ENCODE assay signal across 17 mouse cellular contexts in the genomic region with DNA sequence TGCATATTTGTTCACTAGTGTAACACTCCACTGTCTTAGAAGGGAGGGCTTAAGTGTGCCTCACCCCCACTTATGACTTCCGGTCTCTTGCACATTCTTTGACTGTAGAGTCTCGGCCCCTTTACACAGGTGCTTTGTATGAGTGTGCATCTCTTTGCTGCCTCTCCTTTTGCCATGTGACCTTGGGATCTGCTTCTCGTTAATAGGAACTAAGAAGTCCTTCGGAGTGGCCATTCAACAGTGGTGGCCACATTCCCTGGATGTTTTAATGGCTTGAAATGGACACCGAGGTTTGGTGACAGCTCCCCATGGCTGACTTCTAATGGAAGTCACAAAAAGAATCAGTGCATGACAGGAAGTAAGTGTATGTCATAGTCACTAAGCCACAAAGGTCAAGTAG.
DNase-seq lines count a peak whose midpoint lies in the region; ATAC-seq and TF ChIP-seq lines count a peak whose summit lies in the region.
"Had no signal": no experiment of that assay in that cellular context is flagged by ENCODE, and none has a peak within 500 bp of the region (broad histone marks: within the 10 kb centered on the region; RNA-seq: fewer than 3 reads in every experiment).

No protein-coding gene starts in this region.

- no peaks in the 10 kb centered on the region for H3K36me3 ChIP-seq in heart, embryonic 15.5 days
- no peaks in the 10 kb centered on the region for H3K36me3 ChIP-seq in kidney, postnatal 0 days (ENCODE audit: insufficient read depth, low read length)
- H3K36me3 ChIP-seq: embryonic facial prominence, embryonic 13.5 days; stomach, embryonic 15.5 days had no signal

- no peak overlapping the region for H3K4me3 ChIP-seq in heart, embryonic 15.5 days
- H3K4me3 ChIP-seq in kidney, postnatal 0 days (replicated peaks; ENCODE audit: low read depth, low read length): no peak overlapping the region
- H3K4me3 ChIP-seq: embryonic facial prominence, embryonic 13.5 days; stomach, embryonic 15.5 days had no signal

- no peaks in the 10 kb centered on the region for H3K27me3 ChIP-seq in heart, embryonic 15.5 days
- H3K27me3 ChIP-seq in kidney, postnatal 0 days (ENCODE audit: insufficient read depth, low read length): no peaks in the 10 kb centered on the region
- H3K27me3 ChIP-seq: CH12.LX; stomach, embryonic 15.5 days had no signal

- no peaks in the 10 kb centered on the region for H3K9me3 ChIP-seq in heart, embryonic 15.5 days (replicated peaks)
- H3K9me3 ChIP-seq in kidney, postnatal 0 days (replicated peaks; ENCODE audit: low read length): no peaks in the 10 kb centered on the region
- H3K9me3 ChIP-seq: embryonic facial prominence, embryonic 13.5 days; stomach, embryonic 15.5 days had no signal

- peak overlapping the region; percentile 90; the same call in 1 of the 2 replicates for H3K27ac ChIP-seq in heart, embryonic 15.5 days
- no peak overlapping the region for H3K27ac ChIP-seq in kidney, postnatal 0 days
- H3K27ac ChIP-seq: embryonic facial prominence, embryonic 13.5 days had no signal

- peaks cover 40% of the 10 kb centered on the region for H3K4me1 ChIP-seq in heart, embryonic 15.5 days (replicated peaks)
- peaks cover 11% of the 10 kb centered on the region for H3K4me1 ChIP-seq in kidney, postnatal 0 days (replicated peaks; ENCODE audit: insufficient read depth, low read length)

- ATAC-seq in heart, embryonic 15.5 days (replicated peaks; ENCODE audit: insufficient number of reproducible peaks, insufficient read depth, low FRiP score, low read depth): no peak
- ATAC-seq in kidney, postnatal 0 days (replicated peaks; ENCODE audit: low FRiP score, low read depth): peak; percentile 30; the same call in 1 of the 2 replicates
- ATAC-seq: hindbrain, embryonic 16.5 days had no signal

- H3K4me2 ChIP-seq in heart, embryonic 15.5 days: no peak overlapping the region
- H3K4me2 ChIP-seq in kidney, postnatal 0 days (ENCODE audit: low read length): no peak overlapping the region
- H3K4me2 ChIP-seq: embryonic facial prominence, embryonic 13.5 days had no signal

- DNase-seq in embryo, embryonic 10 days (ENCODE audit: low spot score): peak; percentile 67
- no peak for DNase-seq in embryo, embryonic 9.5 days (ENCODE audit: extremely low spot score)
- DNase-seq in heart, adult 11 months: no peak
- peak; percentile 42 for DNase-seq in kidney, postnatal 0 days (ENCODE audit: low spot score)
- no peak for DNase-seq in kidney, postnatal 25 days
- DNase-seq in Muller cell, postnatal 12 days (ENCODE audit: inconsistent ontology term): peak; percentile 24
- DNase-seq in c-Kit-positive CD71-positive TER-119-positive erythroid progenitor cells, embryonic 14.5 days (ENCODE audit: low spot score): no peak
- DNase-seq: adrenal gland, postnatal 10 days; cerebellum, adult 11-12 months; cerebellum, postnatal 25 days; gastrocnemius, postnatal 10 days; spleen, adult 18-20 months had no signal

- no peak overlapping the region for H3K9ac ChIP-seq in heart, embryonic 15.5 days
- no peak overlapping the region for H3K9ac ChIP-seq in kidney, postnatal 0 days (ENCODE audit: low read depth, low read length)
- H3K9ac ChIP-seq: embryonic facial prominence, embryonic 13.5 days; stomach, embryonic 15.5 days had no signal

- 41% methylated on average over 5 of the region's 5 CpGs for WGBS in heart, embryonic 15.5 days
- WGBS in kidney, postnatal 0 days: 37% methylated on average over 5 of the region's 5 CpGs

- TF ChIP-seq CTCF in kidney, postnatal 0 days (IDR thresholded peaks at IDR 0.05; ENCODE audit: low read depth): no peak

Comparison
In these comparisons a context has a peak if more than half of its experiments do, and no peak if none do; other contexts are left out.
1. DNase-seq: peak in embryo, embryonic 10 days (single experiment), kidney, postnatal 0 days (single experiment) and Muller cell, postnatal 12 days (single experiment); none in embryo, embryonic 9.5 days (single experiment), heart, adult 11 months (single experiment), kidney, postnatal 25 days (0 of 2) and c-Kit-positive CD71-positive TER-119-positive erythroid progenitor cells, embryonic 14.5 days (single experiment).